In genomic region chr4:119939786-119940185, GRCm38 (mm10) we compare ENCODE assay signal across 12 mouse cellular contexts.
"Had no signal": no experiment of that assay in that cellular context is flagged by ENCODE, and none has a peak within 500 bp of the region (broad histone marks: within the 10 kb centered on the region; RNA-seq: fewer than 3 reads in every experiment).

No protein-coding gene starts in this region.

- H3K4me3 ChIP-seq: limb, embryonic 13.5 days; midbrain, embryonic 13.5 days; myocyte; neural tube, embryonic 15.5 days had no signal

- H3K27me3 ChIP-seq: limb, embryonic 13.5 days; midbrain, embryonic 13.5 days had no signal

- H3K27ac ChIP-seq: kidney, postnatal 0 days; limb, embryonic 13.5 days; liver, embryonic 14.5 days; midbrain, embryonic 13.5 days; neural tube, embryonic 15.5 days; stomach, postnatal 0 days had no signal

- DNase-seq: kidney, postnatal 36 days; left cerebral cortex, postnatal 4 days; lung, adult 18-20 months; lung, postnatal 36 days; thymus, postnatal 4 days had no signal
